Mouse (Mus musculus): ENCODE measurements at regions not wholly inside any gene's neighbourhood (a gene's known extent, or its start where the extent isn't known, plus 50 kb on each side); places are given as distances from the start of the nearest gene placed in this dataset.
"Not testable (repeated sequence)": the region's sequence is repeated elsewhere in the genome, so short reads cannot be mapped to it uniquely, and the experiment has no call there.

DNA sequence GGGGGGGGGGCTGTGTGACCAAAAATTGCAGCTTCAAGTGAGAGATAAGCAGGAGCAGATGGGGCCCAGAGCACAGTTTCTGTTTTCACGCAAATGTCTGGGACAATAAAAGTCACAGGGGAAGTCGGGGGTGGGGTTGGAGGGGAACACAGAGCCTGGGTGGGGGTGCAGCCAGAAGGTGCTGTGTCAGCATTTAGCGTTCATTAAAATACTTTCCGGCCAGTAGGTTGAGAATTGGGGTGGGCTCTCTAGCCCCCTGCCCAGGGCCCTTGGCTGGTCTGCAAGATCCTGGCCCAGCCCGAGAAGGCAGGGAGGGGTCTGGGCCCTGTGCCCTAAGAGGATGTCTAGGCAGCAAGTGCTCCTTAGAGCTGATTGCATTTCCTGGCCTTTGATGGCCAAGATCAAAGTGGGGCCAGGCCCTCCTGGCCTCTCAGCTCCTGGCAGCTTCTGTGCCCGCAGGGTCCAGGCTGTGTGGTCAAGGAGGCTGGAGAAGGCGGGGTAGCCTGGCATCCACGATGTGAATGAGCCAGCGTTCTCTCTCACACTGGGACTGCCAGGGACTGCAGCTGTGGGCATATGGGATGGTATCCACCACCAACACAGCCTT, 283.0 kb downstream of the Cyp26b1 start:
- 0 out of 2 replicates have a peak overlapping the region, but pooled peaks have one; percentile 10 for H3K4me2 ChIP-seq (replicated peaks)
- H3K36me3 ChIP-seq, result no peaks in the 10 kb centered on the region
- H3K9me3 ChIP-seq, result no peaks in the 10 kb centered on the region
- H3K27me3 ChIP-seq, result no peaks in the 10 kb centered on the region
- no peak overlapping the region for H3K27ac ChIP-seq
- H3K4me3 ChIP-seq, result no peak overlapping the region
- peaks cover 34% of the 10 kb centered on the region for H3K4me1 ChIP-seq
- H3K9ac ChIP-seq, result no peak overlapping the region
- WGBS, result 40% methylated on average over 9 of the region's 9 CpGs
- 0 out of 2 replicates have a peak, but pooled peaks have one; percentile 30 for ATAC-seq (ENCODE audit: insufficient number of reproducible peaks, insufficient read depth, low FRiP score, low TSS enrichment)

DNA sequence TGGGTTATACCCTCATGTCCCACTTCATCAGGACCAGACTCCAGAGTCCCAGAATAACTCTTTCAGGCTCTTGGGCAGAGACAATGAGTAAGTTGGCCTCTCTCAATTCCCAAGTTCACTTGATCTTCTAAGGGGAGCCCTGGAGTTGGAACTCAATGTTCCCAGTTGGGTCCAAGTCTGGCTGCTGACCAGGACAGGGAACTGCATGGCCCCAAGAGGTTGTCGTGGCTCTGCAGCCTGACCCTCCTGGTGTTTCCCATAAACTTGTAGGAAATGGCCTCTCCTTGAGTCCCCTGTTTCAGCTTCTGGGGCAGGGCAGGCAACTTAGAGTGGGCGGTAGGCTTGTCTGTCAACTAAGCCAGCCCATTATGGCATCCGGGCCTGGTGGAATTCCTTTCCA, 286.2 kb downstream of the Cyp26b1 start:
- H3K36me3 ChIP-seq, result no peaks in the 10 kb centered on the region
- no peak overlapping the region for H3K9ac ChIP-seq
- H3K4me3 ChIP-seq, result no peak overlapping the region
- no peaks in the 10 kb centered on the region for H3K27me3 ChIP-seq
- no peaks in the 10 kb centered on the region for H3K9me3 ChIP-seq
- no peak for ATAC-seq (ENCODE audit: insufficient number of reproducible peaks, insufficient read depth, low FRiP score, low TSS enrichment)
- peaks cover 25% of the 10 kb centered on the region for H3K4me1 ChIP-seq
- no peak overlapping the region for H3K27ac ChIP-seq
- 84% methylated on average over 3 of the region's 3 CpGs for WGBS
- no peak overlapping the region for H3K4me2 ChIP-seq (replicated peaks)

DNA sequence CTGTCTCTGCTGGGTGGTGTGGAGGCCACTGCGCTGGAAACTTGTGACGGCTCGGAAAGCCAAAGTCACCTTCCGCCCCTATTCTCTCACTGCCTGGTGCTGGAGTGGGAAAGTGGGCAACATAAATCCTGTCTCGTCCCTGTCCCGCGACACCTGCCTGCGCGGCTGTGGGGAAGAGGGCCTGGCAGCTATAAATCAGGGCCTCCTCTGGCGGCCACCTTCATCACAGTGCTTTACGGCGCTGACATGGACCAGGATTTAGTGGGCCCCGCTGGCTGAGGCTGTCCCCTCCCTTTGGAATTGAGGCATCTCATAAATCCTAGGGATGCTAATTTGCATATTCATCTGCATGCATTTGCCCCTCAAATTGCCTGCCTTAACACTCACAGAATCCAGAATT, 287.1 kb downstream of the Cyp26b1 start:
- ATAC-seq (ENCODE audit: insufficient number of reproducible peaks, insufficient read depth, low FRiP score, low TSS enrichment), result no peak
- H3K4me3 ChIP-seq, result no peak overlapping the region
- H3K4me1 ChIP-seq, result peaks cover 22% of the 10 kb centered on the region
- H3K36me3 ChIP-seq, result no peaks in the 10 kb centered on the region
- H3K9ac ChIP-seq, result no peak overlapping the region
- 92% methylated on average over 13 of the region's 13 CpGs for WGBS
- H3K9me3 ChIP-seq, result no peaks in the 10 kb centered on the region
- H3K27me3 ChIP-seq, result no peaks in the 10 kb centered on the region
- H3K27ac ChIP-seq, result no peak overlapping the region
- H3K4me2 ChIP-seq (replicated peaks), result no peak overlapping the region

DNA sequence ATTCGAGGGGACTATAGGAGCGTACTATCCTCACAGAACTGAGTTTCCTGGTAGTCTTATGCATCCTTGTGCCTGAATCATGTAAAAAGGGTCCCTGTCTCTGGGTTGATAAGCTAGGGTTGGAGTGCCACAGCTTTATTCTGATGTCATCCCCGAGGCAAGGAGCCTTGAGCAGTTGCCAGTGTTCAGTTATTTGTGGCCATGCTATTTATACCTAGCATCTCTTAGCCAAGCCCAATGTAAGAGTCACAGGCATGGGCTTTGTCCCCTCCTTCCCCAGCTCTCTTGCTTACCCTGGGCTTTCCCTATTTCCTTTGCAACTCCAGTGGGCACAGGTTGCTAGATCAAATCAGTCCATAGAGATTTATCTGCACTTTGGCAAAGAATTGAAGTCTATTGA, 288.6 kb downstream of the Cyp26b1 start:
- Histone ChIP-seq H3K9me3 (no peaks in the 10 kb centered on the region), H3K4me3 (no peak overlapping the region), H3K36me3 (no peaks in the 10 kb centered on the region), H3K27ac (no peak overlapping the region), H3K4me1 (peaks cover 7% of the 10 kb centered on the region; the same call in 1 of the 2 replicates), H3K9ac (no peak overlapping the region), H3K27me3 (no peaks in the 10 kb centered on the region), H3K4me2 (replicated peaks) (no peak overlapping the region)
- ATAC-seq (ENCODE audit: insufficient number of reproducible peaks, insufficient read depth, low FRiP score, low TSS enrichment), result no peak
- 87% methylated on average over 3 of the region's 3 CpGs for WGBS

DNA sequence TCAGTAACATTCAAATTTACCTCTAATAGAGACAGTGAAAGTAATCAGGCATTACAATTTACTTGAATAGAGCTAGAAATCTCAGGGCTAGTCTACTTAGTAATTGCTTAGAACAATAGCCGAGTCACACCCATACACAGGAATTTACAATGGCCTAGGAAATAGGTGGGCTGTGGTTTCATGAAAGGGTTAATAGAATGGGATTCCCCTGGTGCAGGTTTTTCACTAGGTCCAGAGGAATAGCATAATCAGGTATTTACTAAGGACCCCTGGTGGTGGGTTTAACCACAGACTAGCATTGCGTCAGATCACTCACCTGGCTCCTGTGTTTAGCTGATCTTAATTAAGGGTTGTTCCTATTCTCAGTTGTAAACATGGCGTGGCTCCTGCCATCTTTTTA, 290.8 kb downstream of the Cyp26b1 start:
- not testable (repeated sequence) for H3K27me3 ChIP-seq; H3K27ac ChIP-seq; ATAC-seq (ENCODE audit: insufficient number of reproducible peaks, insufficient read depth, low FRiP score, low TSS enrichment); H3K9me3 ChIP-seq; H3K4me3 ChIP-seq; H3K9ac ChIP-seq; H3K36me3 ChIP-seq; H3K4me1 ChIP-seq; H3K4me2 ChIP-seq (replicated peaks)
- 86% methylated on average over 3 of the region's 3 CpGs for WGBS

DNA sequence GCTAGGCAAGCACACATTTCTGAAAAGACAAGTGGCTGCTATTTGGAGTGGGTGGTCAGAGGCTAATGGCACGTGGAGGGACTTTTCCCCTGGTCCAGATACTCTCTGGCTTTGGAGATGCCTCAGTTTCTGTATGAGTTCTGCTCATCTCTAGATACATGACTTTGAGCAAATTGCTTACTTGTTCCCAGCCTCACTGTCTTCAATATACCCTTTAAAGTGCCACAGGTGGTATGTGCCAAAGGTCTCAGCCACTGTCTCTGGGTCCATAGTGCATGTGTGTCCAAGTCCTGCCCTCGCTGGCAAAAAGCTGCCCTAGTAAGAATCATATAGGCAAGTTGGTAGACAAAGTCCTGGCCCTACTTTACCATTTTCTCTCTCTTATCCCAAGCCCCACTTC, 291.5 kb downstream of the Dysf start:
- H3K9me3 ChIP-seq, result no peaks in the 10 kb centered on the region
- ATAC-seq (ENCODE audit: insufficient number of reproducible peaks, insufficient read depth, low FRiP score, low TSS enrichment), result no peak
- no peaks in the 10 kb centered on the region for H3K4me1 ChIP-seq
- no peak overlapping the region for H3K4me2 ChIP-seq (replicated peaks)
- 71% methylated on average over 2 of the region's 2 CpGs for WGBS
- no peak overlapping the region for H3K4me3 ChIP-seq
- H3K36me3 ChIP-seq, result no peaks in the 10 kb centered on the region
- no peaks in the 10 kb centered on the region for H3K27me3 ChIP-seq
- no peak overlapping the region for H3K27ac ChIP-seq
- H3K9ac ChIP-seq, result no peak overlapping the region

DNA sequence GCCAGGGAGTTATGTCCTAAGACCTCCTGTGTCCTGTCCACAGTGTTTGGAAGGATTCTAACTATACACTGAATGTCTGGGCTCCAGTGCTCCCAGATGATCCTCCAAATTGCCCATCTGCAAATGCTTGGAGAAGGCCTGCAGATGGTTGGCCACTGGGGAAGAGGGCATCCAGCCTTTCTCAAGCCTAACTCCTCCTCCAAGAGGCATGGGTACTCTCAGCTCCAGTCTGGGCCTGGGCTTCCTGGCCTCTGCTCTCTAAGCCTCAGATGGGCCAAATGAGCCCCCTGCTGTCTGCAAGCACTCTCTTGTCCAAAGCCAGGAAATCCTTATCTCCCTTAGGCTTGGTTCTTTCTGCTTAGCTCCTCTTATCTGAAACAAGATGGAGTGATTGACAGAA, 290.8 kb downstream of the Dysf start:
- Histone ChIP-seq H3K4me2 (replicated peaks) (no peak overlapping the region), H3K27me3 (no peaks in the 10 kb centered on the region), H3K9ac (no peak overlapping the region), H3K9me3 (no peaks in the 10 kb centered on the region), H3K4me3 (no peak overlapping the region), H3K36me3 (no peaks in the 10 kb centered on the region), H3K4me1 (no peaks in the 10 kb centered on the region), H3K27ac (no peak overlapping the region)
- ATAC-seq (ENCODE audit: insufficient number of reproducible peaks, insufficient read depth, low FRiP score, low TSS enrichment), result no peak

DNA sequence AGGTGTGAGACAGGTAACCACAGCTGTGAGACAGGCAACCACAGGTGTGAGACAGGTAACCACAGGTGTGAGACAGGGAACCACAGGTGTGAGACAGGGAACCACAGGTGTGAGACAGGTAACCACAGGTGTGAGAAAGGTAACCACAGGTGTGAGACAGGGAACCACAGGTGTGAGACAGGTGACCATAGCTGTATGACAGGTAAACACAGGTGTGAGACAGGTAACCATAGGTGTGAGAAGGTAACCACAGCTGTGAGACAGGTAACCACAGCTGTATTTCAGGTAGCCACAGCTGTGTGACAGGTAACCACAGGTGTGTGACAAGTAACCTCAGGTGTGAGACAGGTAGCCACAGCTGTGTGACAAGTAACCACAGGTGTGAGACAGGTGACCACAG, 265.5 kb downstream of the Dysf start:
- ATAC-seq (ENCODE audit: insufficient number of reproducible peaks, insufficient read depth, low FRiP score, low TSS enrichment), result not testable (repeated sequence)

DNA sequence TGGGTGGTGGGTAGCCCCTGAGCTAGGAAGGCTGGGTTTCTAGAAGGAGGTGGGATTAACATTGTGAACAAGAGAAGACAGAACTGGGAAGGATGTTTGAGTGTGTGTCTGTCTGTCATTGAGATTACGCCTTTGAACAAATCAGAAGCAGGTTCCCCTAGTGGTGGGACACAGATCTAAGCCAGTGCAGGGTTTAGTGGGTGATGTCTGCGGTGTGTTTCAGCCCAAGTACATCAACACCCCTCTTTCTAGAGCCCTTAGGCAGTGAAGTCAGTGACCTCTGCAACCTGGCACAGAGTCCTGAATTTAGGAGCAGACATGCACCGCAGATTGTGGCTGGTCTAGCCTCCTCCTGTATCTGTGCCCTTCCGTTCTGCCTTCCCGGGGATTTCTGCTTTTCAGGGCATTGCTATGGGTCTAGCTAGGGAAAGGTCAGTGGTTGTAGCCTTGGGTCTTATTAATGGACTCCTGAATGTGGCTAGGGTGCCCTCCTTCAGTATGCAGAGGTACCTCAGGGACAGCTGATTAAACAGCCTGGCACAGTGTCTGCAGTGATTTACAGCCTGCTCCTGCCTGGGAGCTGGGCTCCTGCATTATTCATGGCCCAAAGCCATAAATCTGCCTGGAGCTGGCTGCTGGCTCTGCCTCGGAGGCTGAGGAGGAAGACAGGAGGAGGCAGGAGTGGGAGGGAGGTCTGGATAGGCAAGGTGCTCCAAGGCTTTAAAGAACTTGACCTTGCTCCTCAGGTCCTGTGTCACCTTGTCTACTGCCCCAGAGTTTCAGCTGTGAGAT, 264.3 kb downstream of the Dysf start:
- Histone ChIP-seq H3K36me3 (no peaks in the 10 kb centered on the region), H3K4me2 (replicated peaks) (no peak overlapping the region), H3K4me1 (peaks cover 6% of the 10 kb centered on the region; the same call in 1 of the 2 replicates), H3K27ac (no peak overlapping the region), H3K4me3 (no peak overlapping the region), H3K27me3 (no peaks in the 10 kb centered on the region; the same call in 1 of the 2 replicates), H3K9me3 (no peaks in the 10 kb centered on the region), H3K9ac (no peak overlapping the region)
- WGBS, result 73% methylated on average over 6 of the region's 6 CpGs
- no peak for ATAC-seq (ENCODE audit: insufficient number of reproducible peaks, insufficient read depth, low FRiP score, low TSS enrichment)

More for the DNA sequence above, 265.5 kb downstream of the Dysf start:
- H3K27ac ChIP-seq; H3K9me3 ChIP-seq; H3K9ac ChIP-seq; H3K27me3 ChIP-seq; H3K4me3 ChIP-seq; H3K4me1 ChIP-seq; H3K36me3 ChIP-seq; H3K4me2 ChIP-seq (replicated peaks): not testable (repeated sequence)

DNA sequence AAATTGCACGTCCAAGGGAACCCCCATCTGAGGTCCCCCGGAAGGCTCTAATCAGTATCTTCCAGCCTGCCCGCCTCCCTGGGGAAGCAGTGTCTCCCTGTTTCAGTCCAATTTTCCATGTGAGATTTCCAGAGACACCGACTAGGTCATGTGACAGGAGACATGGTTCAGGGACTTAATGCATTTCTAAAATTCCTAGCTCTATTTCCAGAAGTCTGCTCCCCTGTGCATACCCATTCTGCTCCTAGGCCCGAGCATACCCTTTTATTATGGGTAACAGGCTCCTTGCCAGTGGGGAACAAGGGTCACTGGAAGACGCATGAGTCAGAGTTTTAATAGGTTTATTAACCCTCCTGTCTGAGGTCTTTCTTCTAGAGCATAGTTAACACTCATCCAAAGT, 263.6 kb downstream of the Dysf start:
- no peaks in the 10 kb centered on the region for H3K9me3 ChIP-seq
- WGBS, result 75% methylated on average over 6 of the region's 6 CpGs
- no peak overlapping the region for H3K4me3 ChIP-seq
- H3K4me2 ChIP-seq (replicated peaks), result no peak overlapping the region
- no peaks in the 10 kb centered on the region; the same call in 1 of the 2 replicates for H3K27me3 ChIP-seq
- peaks cover 6% of the 10 kb centered on the region; the same call in 1 of the 2 replicates for H3K4me1 ChIP-seq
- no peak overlapping the region for H3K9ac ChIP-seq
- H3K36me3 ChIP-seq, result no peaks in the 10 kb centered on the region
- H3K27ac ChIP-seq, result no peak overlapping the region
- ATAC-seq (ENCODE audit: insufficient number of reproducible peaks, insufficient read depth, low FRiP score, low TSS enrichment), result no peak

DNA sequence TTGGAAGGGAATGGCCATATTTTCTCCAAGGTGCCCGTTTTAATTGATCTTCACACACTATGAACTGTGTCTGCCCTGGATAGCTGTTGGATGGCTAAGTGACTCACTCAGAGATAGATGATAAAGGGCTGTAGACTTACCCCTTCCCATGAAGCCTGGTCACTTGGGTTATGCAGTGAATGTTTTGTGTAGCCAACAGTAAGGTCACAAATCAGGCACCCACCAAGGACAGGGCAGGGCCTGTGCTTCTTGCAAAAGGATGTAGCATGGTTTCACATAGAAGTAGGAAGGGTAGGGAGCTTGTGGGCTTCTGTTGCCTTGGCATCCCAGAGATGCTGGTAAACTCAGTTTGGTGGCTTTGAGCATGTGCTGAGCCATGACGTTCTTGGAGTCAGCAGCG, 263.1 kb downstream of the Dysf start:
- H3K4me1 ChIP-seq, result peaks cover 6% of the 10 kb centered on the region; the same call in 1 of the 2 replicates
- no peak overlapping the region for H3K4me2 ChIP-seq (replicated peaks)

DNA sequence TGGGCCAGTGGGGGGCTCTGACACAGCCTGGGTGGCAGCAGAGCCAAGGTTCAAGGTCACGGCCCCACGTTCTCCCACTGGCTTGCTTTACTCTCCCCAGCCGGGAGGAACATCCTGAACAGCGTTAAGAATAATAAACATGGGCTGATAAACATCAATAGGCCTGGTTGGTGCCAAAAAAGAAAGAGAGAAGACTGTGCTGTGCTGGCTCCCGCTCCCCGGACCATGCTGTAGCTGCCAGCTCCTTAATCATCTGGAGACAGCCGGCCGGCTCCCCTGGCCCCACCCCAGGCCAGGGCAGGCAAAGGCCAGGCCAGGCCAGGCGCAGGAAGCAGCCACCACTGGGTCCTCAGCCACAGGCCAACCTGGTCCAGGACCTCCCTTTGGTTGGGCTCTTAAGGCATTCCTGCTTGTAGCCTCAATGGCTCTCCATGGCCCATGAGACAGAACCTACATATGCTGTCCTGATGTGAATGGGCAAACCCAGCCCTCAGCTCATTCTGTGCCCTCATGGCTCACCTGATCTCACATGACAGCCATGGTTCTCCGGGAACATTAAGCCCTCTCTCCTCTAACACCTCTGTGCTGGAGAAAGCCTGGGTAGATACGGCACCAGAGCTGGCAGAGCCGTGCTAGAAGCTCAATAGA, 262.3 kb downstream of the Dysf start:
- Histone ChIP-seq H3K4me3 (no peak overlapping the region), H3K27ac (no peak overlapping the region), H3K4me2 (replicated peaks) (no peak overlapping the region), H3K9me3 (no peaks in the 10 kb centered on the region), H3K36me3 (no peaks in the 10 kb centered on the region), H3K27me3 (no peaks in the 10 kb centered on the region; the same call in 1 of the 2 replicates), H3K4me1 (peaks cover 6% of the 10 kb centered on the region; the same call in 1 of the 2 replicates), H3K9ac (no peak overlapping the region)
- no peak for ATAC-seq (ENCODE audit: insufficient number of reproducible peaks, insufficient read depth, low FRiP score, low TSS enrichment)
- WGBS, result 58% methylated on average over 12 of the region's 12 CpGs

More for the DNA sequence above, 263.1 kb downstream of the Dysf start:
- Histone ChIP-seq H3K27me3 (no peaks in the 10 kb centered on the region; the same call in 1 of the 2 replicates), H3K4me3 (no peak overlapping the region), H3K9me3 (no peaks in the 10 kb centered on the region), H3K27ac (no peak overlapping the region), H3K9ac (no peak overlapping the region), H3K36me3 (no peaks in the 10 kb centered on the region)
- ATAC-seq (ENCODE audit: insufficient number of reproducible peaks, insufficient read depth, low FRiP score, low TSS enrichment), result no peak
- 74% methylated on average over 3 of the region's 3 CpGs for WGBS

All from embryonic facial prominence, embryonic 12.5 days (tissue).